ENCODE assay signal across 14 mouse cellular contexts in the genomic region with DNA sequence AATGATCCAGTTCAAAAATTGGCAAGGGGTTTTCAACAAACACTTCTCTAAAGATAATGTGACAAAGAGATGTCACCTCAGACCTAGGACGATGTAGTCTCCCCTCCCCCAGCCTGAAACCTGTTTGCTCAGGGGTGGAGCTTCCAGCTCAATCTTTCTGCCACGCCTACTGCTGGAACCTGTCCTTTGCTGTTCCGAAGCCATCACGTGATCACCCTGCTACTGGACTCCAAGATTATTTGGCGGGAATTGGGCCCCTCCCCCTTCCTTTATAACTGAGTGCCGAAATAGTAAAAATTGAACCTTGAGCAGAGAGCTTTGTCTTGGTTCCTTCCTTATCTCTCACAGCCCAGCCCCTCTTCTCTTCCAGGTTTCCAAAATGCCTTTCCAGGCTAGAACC. TPM values are rescaled to one million over a fixed set of nuclear protein-coding genes. Genes with fewer than 3 reads are reported as not detected.
"Had no signal": no experiment of that assay in that cellular context is flagged by ENCODE, and none has a peak within 500 bp of the region (broad histone marks: within the 10 kb centered on the region; RNA-seq: fewer than 3 reads in every experiment).

No protein-coding gene starts in this region.

RNA-seq across cellular contexts. Expression of a gene that starts 28.3 kb away (rescaled TPM):
- total RNA-seq: common myeloid progenitor, adult 5-6 weeks; forebrain, postnatal 0 days; gastrocnemius, adult 18-20 months; gastrocnemius, adult 2 months; gastrocnemius, adult 8-10 months; granulocyte monocyte progenitor cell, adult 5-6 weeks had no signal
- polyA plus RNA-seq: cortical plate, adult 2 months; embryonic facial prominence, embryonic 10.5 days; embryonic facial prominence, embryonic 11.5 days; embryonic facial prominence, embryonic 13.5 days; erythroblast, embryonic 14.5 days; forebrain, embryonic 10.5 days; forebrain, embryonic 11.5 days; forebrain, embryonic 16.5 days had no signal
